Mouse (Mus musculus) cortical plate, adult 2 months (tissue): ENCODE results near the gene Tgfb1. TPM values are rescaled to one million over a fixed set of nuclear protein-coding genes. Genes with fewer than 3 reads are reported as not detected.

Experiments used
- H3K27ac ChIP-seq: fragments of 200-500 bp; 2 replicates; pipeline ENCODE4 v1.5.1; 2012; ENCODE audit warnings: low read length, control low read depth, inconsistent platforms; ENCODE audit not compliant: insufficient read depth
- H3K4me1 ChIP-seq: fragments of 200-500 bp; 2 replicates; pipeline ENCODE4 v1.6.1; 2011; ENCODE audit warnings: low read length; ENCODE audit not compliant: control insufficient read depth, insufficient read depth
- H3K4me3 ChIP-seq: fragments of 200-500 bp; 2 replicates; pipeline ENCODE4 v1.5.1; 2011; ENCODE audit warnings: mild to moderate bottlenecking, low read length, control low read depth; ENCODE audit not compliant: insufficient read depth
- CTCF ChIP-seq: fragments of 200-500 bp; IDR thresholded peaks from 2 replicates; pipeline ENCODE4 v1.5.1; 2011; ENCODE audit warnings: mild to moderate bottlenecking, control low read depth, low read length; ENCODE audit not compliant: insufficient read depth; ENCODE audit errors: extremely low read depth
- POLR2A ChIP-seq: fragments of 200-500 bp; IDR thresholded peaks from 2 replicates; pipeline ENCODE4 v1.6.1; 2011; ENCODE audit warnings: mild to moderate bottlenecking, low read length, control low read depth; ENCODE audit not compliant: insufficient read depth; ENCODE audit errors: extremely low read depth
- polyA plus RNA-seq: library from polyadenylated mRNA; depleted of rRNA; stranded (reverse); fragments of >200 nt; gene quantifications from 2 replicates; pipeline ENCODE4 v1.2.3, GENCODE M21; 2012

Gene Tgfb1
- polyA plus RNA-seq, 1 experiment: 5.6 TPM

DNA sequence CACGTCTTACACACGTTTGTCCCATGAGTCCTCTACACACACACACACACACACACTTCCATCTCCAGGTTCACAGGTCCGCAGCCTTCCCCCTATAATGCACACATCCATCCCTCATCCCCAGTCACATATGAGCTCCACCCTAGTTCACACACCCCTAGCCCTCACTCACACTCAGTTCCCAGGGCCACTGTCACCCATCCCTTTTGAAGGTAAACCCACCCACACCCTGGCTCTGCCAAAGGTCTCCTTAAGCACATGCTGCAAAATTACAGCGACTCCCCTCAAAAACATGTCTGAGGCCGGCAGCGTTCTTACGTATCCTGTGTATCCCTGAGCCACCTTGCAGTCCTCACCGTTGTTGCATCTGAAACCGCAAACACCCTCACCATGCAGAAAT is 12.5 kb upstream of the Tgfb1 start:
- H3K4me1 ChIP-seq: no peaks in the 10 kb centered on the region
- TF ChIP-seq CTCF (no peak), POLR2A (no peak)
- no peak overlapping the region for H3K27ac ChIP-seq
- peak overlapping the region; percentile 78 for H3K4me3 ChIP-seq

DNA sequence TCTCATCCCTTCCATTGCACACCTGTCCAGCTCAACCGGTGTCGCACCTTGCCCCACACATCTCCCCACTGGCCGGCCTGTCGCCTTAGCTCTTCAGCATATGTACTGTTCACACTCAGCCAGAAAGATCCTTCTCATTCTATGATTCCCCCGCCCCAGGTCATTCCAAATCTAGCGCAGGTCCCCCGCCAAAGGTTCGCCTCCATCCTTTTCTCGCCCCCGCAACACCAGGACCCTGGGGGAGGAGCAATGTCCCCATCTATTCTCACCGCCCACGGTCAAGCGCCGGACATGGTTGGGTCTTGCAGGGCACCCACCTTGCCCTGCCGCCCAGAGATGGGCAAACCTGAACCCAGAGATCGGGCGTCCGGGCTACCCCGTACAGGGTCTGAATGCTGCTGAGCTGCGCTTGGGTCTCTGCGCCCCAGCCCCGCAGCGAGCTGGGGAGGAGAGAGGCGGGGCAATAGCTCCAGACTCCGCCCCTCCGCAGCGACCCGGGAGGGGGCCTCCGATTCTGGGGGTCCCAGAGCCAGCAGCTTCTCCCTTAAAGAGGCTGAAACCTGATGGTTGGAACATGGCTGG is 12.0 kb upstream of the Tgfb1 start, which contains the start of gene Tmem91:
Gene Tmem91 (minus strand): TSS at position 448 of the 582 bp plus-strand sequence.
- TF ChIP-seq POLR2A (no peak), CTCF (no peak)
- H3K4me1 ChIP-seq: no peaks in the 10 kb centered on the region
- no peak within 1 kb of the TSS for H3K27ac ChIP-seq
- H3K4me3 ChIP-seq: peak within 1 kb of the TSS; percentile 78

DNA sequence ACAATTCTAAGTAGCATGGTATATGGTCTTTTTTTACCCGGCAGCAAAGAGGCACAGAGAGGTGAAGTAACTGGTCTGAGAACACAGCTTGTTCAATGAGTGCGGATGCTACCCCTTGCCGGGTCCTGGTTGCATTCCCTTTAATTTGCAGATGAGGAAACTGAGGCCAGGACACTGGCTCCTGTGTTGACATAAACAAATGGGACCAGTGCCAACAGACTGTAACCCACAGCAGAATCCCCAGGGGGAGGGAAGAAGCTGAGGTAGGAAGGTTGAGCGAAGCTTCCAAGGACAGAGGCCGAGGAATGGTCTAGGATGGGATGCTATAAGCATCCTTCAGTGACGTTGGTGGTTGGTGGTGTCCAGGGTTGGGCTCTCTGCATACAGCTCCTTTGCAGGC is 11.4 kb upstream of the Tgfb1 start:
- TF ChIP-seq POLR2A: no peak
- TF ChIP-seq CTCF: no peak
- H3K27ac ChIP-seq: no peak overlapping the region
- H3K4me3 ChIP-seq: peak overlapping the region; percentile 78; the same call in 1 of the 2 replicates
- H3K4me1 ChIP-seq: no peaks in the 10 kb centered on the region

DNA sequence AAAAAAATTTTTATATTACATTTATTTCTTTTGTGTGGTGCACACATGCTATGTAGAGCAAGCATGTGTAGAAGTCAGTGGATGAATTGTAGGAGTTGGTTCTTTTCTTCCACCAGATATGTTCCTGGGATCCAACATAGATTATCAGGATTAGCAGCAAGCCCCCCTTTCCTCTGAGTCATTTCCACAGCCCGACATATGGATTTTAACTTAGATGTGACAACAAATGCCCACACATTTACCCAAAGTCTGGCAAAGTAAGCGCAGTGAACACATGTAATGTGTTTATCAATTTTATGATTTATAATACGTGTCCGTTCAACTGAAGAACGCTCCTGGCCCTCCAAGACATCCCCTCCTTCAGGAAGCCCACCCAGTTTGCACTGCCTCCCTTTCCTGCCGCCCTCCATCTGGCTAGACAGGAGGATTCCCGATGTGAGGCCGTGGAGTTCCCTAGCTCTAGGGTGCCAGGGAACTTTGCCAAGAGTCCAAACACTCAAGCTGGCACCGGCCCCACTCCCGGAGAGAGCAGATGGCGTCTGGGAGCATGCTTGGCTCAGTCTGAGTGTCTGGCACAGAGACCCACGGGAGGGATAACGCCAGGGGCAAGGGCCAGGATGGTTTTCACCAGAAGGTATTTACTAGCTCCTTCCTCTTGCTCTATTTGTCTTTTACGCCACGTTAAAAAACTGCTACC is 10.6 kb upstream of the Tgfb1 start:
- TF ChIP-seq CTCF (no peak), POLR2A (no peak)
- Histone ChIP-seq H3K4me3 (no peak overlapping the region), H3K4me1 (no peaks in the 10 kb centered on the region), H3K27ac (no peak overlapping the region)

DNA sequence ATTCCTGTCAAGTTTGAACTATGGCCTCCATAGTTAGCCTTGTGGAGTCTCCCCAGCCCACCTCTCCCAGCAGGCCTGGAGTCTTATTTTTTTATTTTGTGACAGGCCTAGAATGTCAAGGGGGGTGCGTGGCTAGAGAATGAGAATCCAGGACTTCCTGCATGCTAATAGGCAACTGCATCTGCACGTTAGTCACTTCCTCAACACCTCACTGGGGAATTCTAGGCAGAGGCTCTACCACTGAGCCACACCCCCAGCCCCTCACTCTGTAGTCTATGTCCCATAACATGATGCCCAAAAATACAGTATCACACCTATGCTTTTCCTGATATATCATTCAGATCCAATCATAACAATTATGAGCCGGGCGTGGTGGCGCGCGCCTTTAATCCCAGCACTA is 9.8 kb upstream of the Tgfb1 start:
- TF ChIP-seq POLR2A (no peak), CTCF (no peak)
- no peak overlapping the region for H3K4me3 ChIP-seq

DNA sequence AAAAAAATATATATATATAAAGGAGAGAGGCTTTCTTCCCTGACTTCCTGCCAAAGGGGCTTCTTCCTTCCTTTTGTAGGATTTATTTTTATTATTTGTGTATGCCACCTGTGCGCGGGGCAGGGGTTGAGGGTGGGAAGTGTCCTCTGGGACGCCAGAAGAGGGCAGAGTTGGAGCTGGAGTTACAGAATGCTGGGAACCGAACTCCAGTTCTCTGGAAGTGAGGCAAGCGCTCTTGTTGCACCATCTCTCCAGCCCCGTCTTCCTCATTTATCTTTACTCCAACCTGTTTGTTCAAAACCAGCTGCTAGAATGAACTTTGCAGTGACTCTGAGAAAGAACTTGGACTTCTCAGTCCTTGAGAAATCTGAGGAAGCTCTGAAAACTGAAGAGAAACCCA is 6.8 kb upstream of the Tgfb1 start:
- Histone ChIP-seq H3K4me3 (peak overlapping the region; percentile 47; the same call in 1 of the 2 replicates), H3K27ac (no peak overlapping the region)

More for the DNA sequence above, 9.8 kb upstream of the Tgfb1 start:
- Histone ChIP-seq H3K4me1 (0 out of 2 replicates have a peak, but pooled peaks cover 2% of the 10 kb centered on the region), H3K27ac (no peak overlapping the region)

DNA sequence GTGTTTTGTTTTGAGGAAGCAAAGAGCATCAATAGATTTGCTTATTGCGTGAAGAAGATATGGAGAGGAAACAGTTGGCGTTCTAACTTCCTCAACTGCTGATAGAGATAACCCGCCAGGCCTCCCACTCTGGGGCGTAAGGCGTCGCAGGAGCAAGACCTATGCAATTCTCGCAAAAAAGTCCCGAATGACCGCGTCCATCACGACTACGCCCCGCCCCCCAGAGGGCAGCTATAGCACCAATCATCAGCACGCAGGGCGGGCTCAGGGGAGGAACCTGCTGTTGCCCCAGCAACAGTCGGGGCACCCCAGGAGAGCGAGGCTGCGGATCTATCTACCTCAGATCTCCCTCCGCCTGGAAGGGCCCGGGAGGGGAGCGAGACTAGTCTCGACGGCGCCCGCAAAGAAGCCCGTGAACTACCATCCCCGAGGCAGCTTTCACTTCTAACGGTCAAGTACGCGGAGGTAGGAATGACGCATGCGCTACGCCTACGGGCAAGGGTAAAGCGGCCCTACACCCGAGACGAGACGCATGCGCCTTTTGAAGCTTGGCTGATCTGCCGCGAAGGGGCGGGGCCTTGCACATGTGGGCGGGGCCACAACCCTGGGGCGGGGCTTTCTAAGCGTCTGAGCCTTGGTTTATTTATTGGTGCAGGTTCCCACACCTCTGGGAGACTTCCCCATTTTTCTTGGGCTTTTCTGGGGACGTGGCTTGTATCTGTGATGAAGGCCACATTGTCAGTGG is 6.1 kb upstream of the Tgfb1 start, which contains the start of gene B9d2:
Gene B9d2 (plus strand): TSS at position 267 of the 745 bp plus-strand sequence.
- H3K4me3 ChIP-seq: peak within 1 kb of the TSS; percentile 47
- 0 out of 2 replicates have a peak, but pooled peaks cover 2% of the 10 kb centered on the region for H3K4me1 ChIP-seq
- TF ChIP-seq CTCF: no peak
- TF ChIP-seq POLR2A: peak; percentile 68
- peak within 1 kb of the TSS; percentile 86 for H3K27ac ChIP-seq

More for the DNA sequence above, 6.8 kb upstream of the Tgfb1 start:
- TF ChIP-seq POLR2A (no peak), CTCF (no peak)
- H3K4me1 ChIP-seq: 0 out of 2 replicates have a peak, but pooled peaks cover 2% of the 10 kb centered on the region

DNA sequence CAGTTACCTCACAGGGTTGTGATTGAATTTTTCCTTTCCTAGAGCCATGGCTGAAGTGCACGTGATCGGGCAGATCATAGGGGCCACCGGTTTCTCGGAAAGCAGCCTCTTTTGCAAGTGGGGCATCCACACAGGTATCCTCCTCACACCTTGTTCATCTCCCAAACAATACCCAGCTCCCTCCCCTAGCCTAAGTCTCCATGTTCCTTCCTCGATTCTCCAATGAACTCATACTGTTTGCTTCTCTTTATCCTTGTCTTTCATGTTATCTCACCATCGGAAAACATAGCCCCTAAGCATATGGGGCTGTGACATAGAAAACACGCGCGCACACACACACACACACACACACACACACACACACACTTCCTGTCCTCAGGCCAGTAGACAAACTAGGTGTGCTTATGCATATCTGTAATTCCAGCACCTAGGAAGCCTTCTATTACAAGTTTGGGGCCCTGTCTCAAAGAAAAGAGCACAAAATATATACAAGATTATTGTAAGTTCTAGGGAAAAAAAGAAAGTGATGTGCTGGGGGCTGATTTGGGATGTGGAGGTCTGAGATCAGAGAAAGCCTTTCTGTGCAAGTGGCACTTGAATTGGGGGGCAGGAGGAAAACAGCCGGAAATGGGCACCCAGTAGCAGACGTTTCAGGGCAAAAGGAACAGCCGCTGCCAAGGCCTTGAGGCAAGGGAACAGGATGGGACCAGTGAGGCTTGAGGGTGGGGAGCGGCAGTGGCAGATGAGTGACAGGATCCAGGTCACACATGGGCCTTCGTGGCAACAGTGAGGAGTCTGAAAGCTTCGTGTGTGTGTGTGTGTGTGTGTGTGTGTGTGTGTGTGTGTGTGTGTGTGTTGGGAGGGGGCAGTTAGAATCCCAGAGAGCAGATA is 5.2 kb upstream of the Tgfb1 start:
- TF ChIP-seq POLR2A (no peak), CTCF (no peak)
- no peak overlapping the region for H3K27ac ChIP-seq
- H3K4me1 ChIP-seq: 0 out of 2 replicates have a peak, but pooled peaks cover 2% of the 10 kb centered on the region
- H3K4me3 ChIP-seq: peak overlapping the region; percentile 47

DNA sequence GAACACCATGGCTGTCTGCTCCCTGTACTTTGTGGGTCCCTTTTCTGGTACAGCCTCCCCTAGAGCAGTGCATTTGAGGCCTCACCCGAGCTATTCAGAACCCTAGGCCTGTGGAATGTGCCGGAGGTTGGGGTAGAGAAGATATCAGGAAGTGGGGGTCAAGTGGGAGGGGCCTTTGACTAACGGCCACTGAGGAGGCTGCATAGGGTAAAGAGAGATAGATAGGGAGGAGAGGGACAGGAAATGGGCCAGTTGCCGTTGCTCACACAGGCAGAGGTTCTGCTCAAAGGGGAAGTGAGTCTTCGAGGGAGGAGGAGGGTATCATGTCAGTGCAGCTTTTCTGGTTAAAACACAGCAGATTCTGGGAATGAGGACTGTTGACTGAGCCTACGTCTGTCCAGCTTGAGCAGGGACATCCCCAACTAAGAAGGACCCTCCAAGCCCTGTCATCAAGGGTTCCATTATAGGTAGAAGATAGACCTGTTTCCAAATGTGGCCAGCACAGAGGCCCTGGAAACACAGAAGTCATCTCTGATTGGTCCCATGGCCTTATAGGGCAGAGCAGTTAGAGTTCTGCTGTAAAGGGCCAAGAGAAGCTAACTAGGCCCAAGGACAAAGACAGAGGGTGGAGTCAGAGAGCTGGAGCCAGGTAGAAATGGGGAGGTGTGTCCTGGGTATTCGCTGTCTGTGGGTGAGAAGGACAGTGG is 3.2 kb upstream of the Tgfb1 start:
- TF ChIP-seq POLR2A: no peak
- TF ChIP-seq CTCF: no peak
- Histone ChIP-seq H3K4me1 (peaks cover 4% of the 10 kb centered on the region; the same call in 1 of the 2 replicates), H3K27ac (no peak overlapping the region), H3K4me3 (no peak overlapping the region)
